Mouse (Mus musculus) bone marrow, adult 2 months (tissue): ENCODE measurements around the gene Dusp18. TPM values are rescaled to one million over a fixed set of nuclear protein-coding genes. Genes with fewer than 3 reads are reported as not detected.
A peak's percentile ranks its signal among the peaks of the same experiment; 100 is the strongest.

Experiments
- H3K27ac ChIP-seq: fragments of 200-500 bp; 2 replicates; pipeline ENCODE4 v1.5.1; 2012; ENCODE audit warnings: low read depth, mild to moderate bottlenecking, control low read depth, inconsistent platforms, low read length; ENCODE audit not compliant: control insufficient read depth, poor library complexity, insufficient read depth
- H3K4me1 ChIP-seq: fragments of 200-500 bp; 2 replicates; pipeline ENCODE4 v1.6.1; 2011; ENCODE audit warnings: low read length; ENCODE audit not compliant: control insufficient read depth, insufficient read depth
- H3K4me3 ChIP-seq: fragments of 200-500 bp; replicated peaks from 2 replicates; pipeline ENCODE3; 2011; ENCODE audit warnings: mild to moderate bottlenecking, low read depth, low read length, control low read depth; ENCODE audit not compliant: control insufficient read depth
- CTCF ChIP-seq: fragments of 200-500 bp; IDR thresholded peaks from 2 replicates; pipeline ENCODE4 v1.5.1; 2011; ENCODE audit warnings: low read length, control low read depth; ENCODE audit not compliant: control insufficient read depth, insufficient read depth
- POLR2A ChIP-seq: fragments of 200-500 bp; IDR thresholded peaks from 2 replicates; pipeline ENCODE4 v1.6.1; 2011; ENCODE audit warnings: low read depth, mild to moderate bottlenecking, control low read depth, low read length, borderline replicate concordance; ENCODE audit not compliant: control insufficient read depth
- WGBS: fragments of 180-500 bp; shearing (Covaris S2); methylation state at CpG from one replicate; pipeline ENCODE4 v1.1.7; 2018; 5-methylcytosine and 5-hydroxymethylcytosine counted together
- polyA plus RNA-seq: library from polyadenylated mRNA; stranded (reverse); fragments of >200 nt; gene quantifications from 2 replicates; pipeline ENCODE4 v1.2.4, GENCODE M21; 2011; ENCODE audit warnings: low replicate concordance; ENCODE audit not compliant: missing spikeins, insufficient read depth, insufficient read length

Dusp18 gene
- 0.22 and 1.2 TPM in 2 replicates for polyA plus RNA-seq

DNA sequence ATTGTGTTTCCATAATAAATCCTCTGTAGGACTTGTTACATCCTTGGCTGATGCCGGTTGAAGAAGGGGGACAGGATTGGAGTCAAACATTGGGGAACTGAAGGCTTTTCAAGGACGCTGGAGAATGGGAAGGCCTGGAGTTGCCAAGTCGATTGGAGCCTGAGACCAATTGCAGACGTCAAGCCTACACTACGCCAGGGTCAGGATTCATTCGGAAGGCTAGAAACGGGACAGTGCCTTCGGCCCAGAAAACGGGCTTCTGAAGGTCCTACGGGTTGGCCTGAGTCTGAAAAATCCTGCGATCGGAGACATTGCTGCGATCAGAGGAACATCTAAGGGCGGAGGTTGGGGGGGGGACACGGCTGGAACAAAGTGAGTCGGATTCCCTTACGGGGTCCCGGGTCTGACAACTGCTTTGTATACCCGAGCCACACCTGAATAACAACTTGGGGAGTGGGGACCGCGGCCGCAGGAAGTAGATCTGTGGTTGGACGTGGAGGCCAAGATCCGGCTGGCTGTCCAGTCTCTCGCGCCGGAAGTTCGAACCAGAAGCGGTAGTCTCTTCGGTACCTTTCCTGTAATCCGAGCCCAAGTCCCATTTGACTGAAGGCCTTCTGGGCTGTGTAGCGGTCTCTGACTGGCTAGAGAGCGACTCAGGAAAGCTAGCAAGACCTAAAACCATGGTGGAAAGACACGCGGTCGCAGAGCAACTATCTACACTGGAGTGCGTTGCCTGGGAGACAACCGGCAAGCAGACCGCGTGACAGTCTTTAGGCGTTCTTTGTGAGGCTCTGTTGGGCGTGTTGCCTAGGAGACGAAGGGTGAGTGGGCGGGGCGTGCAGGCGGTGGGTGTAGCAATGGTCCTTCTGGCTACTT lies at the start of gene Dusp18, which contains the start of gene 4921536K21Rik:
TSS of gene Dusp18 (plus strand) at position 835 of the 876 bp plus-strand sequence.
TSS of gene 4921536K21Rik (minus strand) at position 693 of the 876 bp plus-strand sequence.
- Histone ChIP-seq H3K27ac (no peak within 1 kb of the TSS), H3K4me3 (peak within 1 kb of the TSS; percentile 63), H3K4me1 (no peaks in the 10 kb centered on the region; the same call in 1 of the 2 replicates)
- 17% methylated on average over 46 of the region's 46 CpGs for WGBS
- no peak for TF ChIP-seq POLR2A
- TF ChIP-seq CTCF: no peak

DNA sequence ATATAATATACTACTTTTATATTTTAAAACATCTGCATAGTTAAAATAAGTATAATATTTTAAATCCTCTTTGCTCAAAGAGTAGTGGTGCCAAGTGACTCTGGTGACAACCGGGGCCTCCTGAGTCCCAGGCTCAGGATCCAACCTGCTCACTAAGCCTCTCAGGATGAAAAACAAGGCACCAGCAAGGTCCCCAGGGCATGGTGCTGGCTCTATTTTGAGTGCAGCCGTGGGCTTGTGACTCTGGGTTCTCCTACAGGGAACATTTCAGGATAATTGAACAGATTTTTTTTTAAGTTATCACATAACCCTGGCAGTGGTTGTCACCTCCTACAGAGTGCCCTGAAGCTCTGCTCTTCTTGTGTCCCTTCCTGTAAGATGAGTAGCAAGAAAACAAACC lies 48.7 kb upstream of the Dusp18 start:
- TF ChIP-seq CTCF (no peak), POLR2A (no peak)
- WGBS: 60% methylated on average over 2 of the region's 2 CpGs
- Histone ChIP-seq H3K4me3 (no peak overlapping the region), H3K27ac (no peak overlapping the region), H3K4me1 (no peaks in the 10 kb centered on the region; the same call in 1 of the 2 replicates)

GRCm38 (mm10) chr11:3849469-3850314 lies 45.3 kb upstream of the Dusp18 start:
- H3K4me1 ChIP-seq: no peaks in the 10 kb centered on the region; the same call in 1 of the 2 replicates
- no peak for TF ChIP-seq CTCF
- TF ChIP-seq POLR2A: no peak
- no peak overlapping the region for H3K4me3 ChIP-seq
- H3K27ac ChIP-seq: no peak overlapping the region
- 62% methylated on average over 15 of the region's 15 CpGs for WGBS

DNA sequence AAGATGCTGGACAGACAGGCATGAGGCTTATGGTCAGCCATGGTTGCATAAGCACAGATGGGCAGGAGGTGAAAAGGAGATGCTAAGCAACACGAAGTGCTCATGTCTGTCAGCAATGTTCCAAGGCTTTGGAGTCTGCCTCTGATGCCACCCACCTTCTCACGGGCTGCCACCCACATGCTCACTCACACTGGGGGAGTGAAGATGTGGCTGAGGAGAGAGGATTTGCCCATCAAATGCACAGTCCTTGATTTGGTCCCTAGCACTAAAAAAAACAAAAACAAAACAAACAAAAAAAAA lies 44.8 kb upstream of the Dusp18 start:
- Histone ChIP-seq H3K4me3 (no peak overlapping the region), H3K27ac (no peak overlapping the region), H3K4me1 (no peaks in the 10 kb centered on the region; the same call in 1 of the 2 replicates)
- TF ChIP-seq POLR2A: no peak
- no peak for TF ChIP-seq CTCF
- 84% methylated on average over 2 of the region's 2 CpGs for WGBS

DNA sequence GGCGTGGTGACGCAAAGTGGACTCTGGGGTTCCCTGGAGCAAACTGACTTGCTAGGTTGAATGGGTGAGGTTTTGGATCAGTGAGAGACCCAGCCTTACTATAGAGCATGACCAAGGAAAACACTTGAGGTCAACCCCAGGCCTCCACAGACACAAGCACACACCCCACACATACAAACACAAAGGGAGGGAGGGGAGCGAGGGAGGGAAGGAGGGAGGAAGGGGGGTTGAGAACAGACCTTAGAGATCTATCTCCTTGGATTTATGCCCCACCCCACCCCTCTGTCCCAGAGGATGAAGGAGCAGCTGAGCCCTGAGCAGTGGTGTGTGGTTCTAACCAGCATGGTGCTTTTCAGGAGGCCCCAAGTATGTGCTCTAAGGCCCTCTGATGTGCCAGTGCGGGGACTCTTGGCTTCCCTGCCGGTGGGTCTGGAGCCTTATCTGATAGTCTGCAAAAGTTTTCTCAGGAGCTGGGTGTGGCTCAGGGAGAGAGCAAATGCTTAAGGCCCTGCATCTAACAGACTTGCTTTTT lies 44.2 kb upstream of the Dusp18 start:
- Histone ChIP-seq H3K4me1 (no peaks in the 10 kb centered on the region), H3K4me3 (no peak overlapping the region), H3K27ac (no peak overlapping the region)
- TF ChIP-seq CTCF: no peak
- TF ChIP-seq POLR2A: no peak
- 71% methylated on average over 5 of the region's 5 CpGs for WGBS

GRCm38 (mm10) chr11:3851872-3852271 lies 43.2 kb upstream of the Dusp18 start:
- TF ChIP-seq POLR2A: no peak
- TF ChIP-seq CTCF: no peak
- Histone ChIP-seq H3K4me1 (no peaks in the 10 kb centered on the region), H3K4me3 (no peak overlapping the region), H3K27ac (no peak overlapping the region)
- WGBS: 72% methylated on average over 4 of the region's 4 CpGs

DNA sequence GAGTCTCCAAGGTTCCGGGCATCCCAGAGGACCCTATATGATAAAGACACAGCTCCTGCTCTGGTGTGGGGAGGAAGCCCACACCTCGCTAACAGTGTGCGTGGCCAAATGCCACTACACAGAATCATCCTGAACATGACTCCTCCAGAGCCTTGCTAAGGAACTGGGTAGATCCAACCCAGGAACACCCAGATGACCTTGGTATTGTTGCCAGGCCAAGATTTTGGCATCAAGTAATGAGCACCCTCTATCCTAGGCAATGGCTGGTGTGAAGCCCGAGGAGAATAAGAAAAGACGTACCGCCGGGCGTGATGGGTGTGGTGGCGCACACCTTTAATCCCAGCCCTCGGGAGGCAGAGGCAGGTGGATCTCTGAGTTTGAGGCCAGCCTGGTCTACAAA lies 42.0 kb upstream of the Dusp18 start:
- WGBS: 85% methylated on average over 10 of the region's 10 CpGs
- Histone ChIP-seq H3K4me1 (no peaks in the 10 kb centered on the region), H3K27ac (no peak overlapping the region), H3K4me3 (no peak overlapping the region)
- TF ChIP-seq CTCF (no peak), POLR2A (no peak)
